Mouse (Mus musculus): ENCODE data around the gene Ccnk. TPM values are rescaled to one million over a fixed set of nuclear protein-coding genes. Genes with fewer than 3 reads are reported as not detected.

Ccnk gene
- polyA plus RNA-seq, 1 experiment from 2014 or later, result 2.0 TPM

DNA sequence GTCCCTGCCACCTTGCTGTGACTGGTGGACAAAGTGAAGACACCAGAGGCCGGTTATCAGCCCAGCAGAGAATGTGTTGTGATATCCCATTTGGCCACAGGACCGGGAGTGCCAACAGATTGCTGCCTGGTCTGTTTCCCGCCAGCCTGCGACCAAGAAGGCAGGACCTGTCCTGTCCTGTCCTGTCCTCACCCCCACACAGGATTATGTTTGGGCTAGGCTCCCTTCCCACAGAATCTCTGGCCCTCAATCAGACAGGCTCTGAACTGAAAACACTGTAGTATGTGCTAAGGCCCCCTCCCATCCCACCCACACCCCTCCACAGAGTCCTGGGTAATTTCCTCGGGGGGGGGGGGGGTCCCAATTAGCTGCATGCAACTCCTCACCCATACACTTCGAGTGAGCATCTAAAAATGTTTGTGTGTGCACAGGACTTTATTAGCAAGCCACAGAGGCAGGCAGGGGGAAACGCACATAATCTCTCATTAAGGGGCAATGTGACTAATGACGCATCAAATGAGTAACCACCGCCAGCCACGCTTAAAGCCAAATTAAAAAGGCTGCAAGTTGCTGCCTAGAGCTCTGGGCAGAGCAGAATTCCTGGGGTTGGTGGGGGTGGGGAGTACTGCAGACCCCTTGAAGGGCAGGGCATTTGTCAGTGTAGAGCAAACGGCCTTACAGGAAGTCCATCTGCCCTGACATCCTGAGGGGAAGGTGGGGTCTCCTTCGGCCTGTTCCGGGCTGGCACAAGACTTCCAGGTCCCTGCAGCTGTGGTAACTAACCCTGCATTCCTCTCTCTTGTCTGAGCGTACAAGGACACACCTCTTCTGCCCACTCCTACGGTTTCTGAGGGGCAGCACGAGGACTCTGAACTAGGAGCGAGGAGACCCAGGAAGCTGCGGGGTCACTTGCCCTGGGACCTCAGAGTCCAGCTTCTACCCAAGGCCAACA is 34.0 kb downstream of the Ccnk start:
- Histone ChIP-seq H3K4me1 (replicated peaks) (peaks cover 71% of the 10 kb centered on the region), H3K27ac (ENCODE audit: poor library complexity, severe bottlenecking) (peak overlapping the region; percentile 13; the same call in 1 of the 2 replicates), H3K27me3 (replicated peaks) (no peaks in the 10 kb centered on the region), H3K4me3 (no peak overlapping the region), H3K36me3 (0 out of 2 replicates have a peak, but pooled peaks cover 3% of the 10 kb centered on the region), H3K4me2 (no peak overlapping the region), H3K9me3 (replicated peaks) (no peaks in the 10 kb centered on the region), H3K9ac (peak overlapping the region; percentile 47; the same call in 1 of the 2 replicates)
- 35% methylated on average over 18 of the region's 18 CpGs for WGBS
- no peak for ATAC-seq (ENCODE audit: insufficient number of reproducible peaks, low FRiP score)

GRCm38 (mm10) chr12:108215090-108215489 is 35.7 kb downstream of the Ccnk start:
- H3K27ac ChIP-seq (ENCODE audit: poor library complexity, severe bottlenecking), result 0 out of 2 replicates have a peak overlapping the region, but pooled peaks have one; percentile 6
- H3K4me2 ChIP-seq, result no peak overlapping the region
- no peaks in the 10 kb centered on the region for H3K27me3 ChIP-seq (replicated peaks)
- peaks cover 72% of the 10 kb centered on the region for H3K4me1 ChIP-seq (replicated peaks)
- no peak overlapping the region for H3K9ac ChIP-seq
- WGBS, result 41% methylated on average over 8 of the region's 8 CpGs
- no peak for ATAC-seq (ENCODE audit: insufficient number of reproducible peaks, low FRiP score)
- no peaks in the 10 kb centered on the region for H3K9me3 ChIP-seq (replicated peaks)
- no peak overlapping the region for H3K4me3 ChIP-seq
- 0 out of 2 replicates have a peak, but pooled peaks cover 3% of the 10 kb centered on the region for H3K36me3 ChIP-seq

DNA sequence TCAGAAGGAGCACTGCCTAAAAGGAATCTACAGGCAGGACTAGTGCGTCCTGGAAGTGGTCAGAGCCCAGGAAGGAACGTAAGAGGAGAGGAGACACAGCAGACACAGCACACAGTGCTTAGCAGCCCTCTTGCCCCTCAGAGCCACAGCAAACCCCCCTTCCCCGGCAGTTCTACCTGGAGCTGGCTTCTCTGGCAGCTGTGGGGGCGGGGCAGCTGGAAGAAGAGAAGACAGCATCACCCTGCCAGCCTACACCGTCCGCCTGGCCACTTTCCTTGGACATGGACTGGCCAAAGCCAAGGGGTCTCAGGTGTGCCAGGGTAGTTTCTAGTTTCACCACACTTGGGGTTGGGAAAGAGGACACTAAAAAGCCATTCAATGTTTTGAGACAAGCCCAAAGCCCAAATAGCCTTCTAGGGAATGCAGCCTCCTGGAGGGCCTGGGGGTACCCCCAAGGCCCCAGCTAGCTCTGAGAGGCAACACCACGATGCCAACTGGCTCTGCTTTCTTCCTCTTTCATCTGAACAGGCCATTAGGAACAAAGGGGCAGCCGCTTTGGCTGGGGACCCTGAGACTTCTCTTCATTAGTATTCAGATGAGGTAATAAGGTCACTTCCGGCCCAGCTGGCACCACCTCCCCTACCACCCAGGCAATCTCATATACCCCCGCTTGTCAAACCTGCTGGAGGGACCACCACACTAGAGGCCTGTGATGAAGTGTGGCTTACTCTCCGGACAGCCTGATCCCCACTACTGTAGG is 37.4 kb downstream of the Ccnk start:
- Histone ChIP-seq H3K4me3 (no peak overlapping the region), H3K36me3 (no peaks in the 10 kb centered on the region), H3K4me2 (no peak overlapping the region), H3K27ac (ENCODE audit: poor library complexity, severe bottlenecking) (no peak overlapping the region), H3K27me3 (replicated peaks) (no peaks in the 10 kb centered on the region), H3K4me1 (replicated peaks) (peaks cover 77% of the 10 kb centered on the region), H3K9ac (no peak overlapping the region), H3K9me3 (replicated peaks) (no peaks in the 10 kb centered on the region)
- WGBS, result 74% methylated on average over 11 of the region's 11 CpGs
- no peak for ATAC-seq (ENCODE audit: insufficient number of reproducible peaks, low FRiP score)

DNA sequence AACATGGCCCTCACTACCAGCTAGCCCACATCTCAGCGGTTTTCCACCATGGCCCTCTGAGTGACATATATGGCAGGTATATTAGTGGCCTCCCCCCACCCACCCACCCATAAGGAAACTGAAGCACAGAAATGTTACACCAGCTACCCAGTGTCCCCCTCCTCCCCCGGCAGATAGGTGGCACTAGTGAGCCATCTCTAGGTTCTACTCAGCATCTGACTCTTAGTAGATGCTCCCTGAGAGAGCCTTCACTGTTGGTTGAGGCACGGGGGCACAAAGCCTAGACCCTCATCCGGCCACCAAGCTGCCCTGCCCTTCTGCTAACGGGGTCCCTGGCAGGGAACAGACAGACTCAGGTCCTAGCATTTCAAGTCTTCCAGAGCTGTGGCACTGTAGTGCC is 38.2 kb downstream of the Ccnk start:
- WGBS, result 65% methylated on average over 5 of the region's 5 CpGs
- H3K36me3 ChIP-seq, result no peaks in the 10 kb centered on the region
- H3K9me3 ChIP-seq (replicated peaks), result no peaks in the 10 kb centered on the region
- no peak overlapping the region for H3K4me3 ChIP-seq
- no peak overlapping the region for H3K4me2 ChIP-seq
- ATAC-seq (ENCODE audit: insufficient number of reproducible peaks, low FRiP score), result no peak
- H3K27ac ChIP-seq (ENCODE audit: poor library complexity, severe bottlenecking), result no peak overlapping the region
- peaks cover 69% of the 10 kb centered on the region for H3K4me1 ChIP-seq (replicated peaks)
- no peak overlapping the region for H3K9ac ChIP-seq
- no peaks in the 10 kb centered on the region for H3K27me3 ChIP-seq (replicated peaks)

DNA sequence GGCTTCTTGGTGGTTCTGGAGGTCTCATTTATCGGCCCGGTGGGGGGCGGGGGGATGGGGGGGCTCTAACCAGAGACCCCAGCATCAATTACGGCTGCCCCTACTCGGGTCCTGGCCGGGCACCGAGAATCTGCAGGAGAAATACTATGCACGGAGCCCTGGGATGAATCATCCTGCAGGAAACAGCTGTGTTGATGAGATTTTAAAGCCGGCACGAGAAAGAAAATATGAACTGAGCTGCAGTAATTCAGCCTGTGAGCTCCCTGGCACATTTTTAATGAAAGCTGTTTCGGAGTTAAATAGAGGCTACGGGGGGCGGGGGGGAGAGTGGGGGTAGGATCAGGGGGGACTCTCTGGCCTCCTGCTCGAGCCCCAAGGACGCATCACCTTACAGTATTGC is 39.8 kb downstream of the Ccnk start:
- peak overlapping the region; percentile 4; the same call in 1 of the 2 replicates for H3K9ac ChIP-seq
- no peaks in the 10 kb centered on the region for H3K9me3 ChIP-seq (replicated peaks)
- peaks cover 64% of the 10 kb centered on the region for H3K4me1 ChIP-seq (replicated peaks)
- 58% methylated on average over 15 of the region's 15 CpGs for WGBS
- no peak overlapping the region for H3K4me3 ChIP-seq
- no peak overlapping the region for H3K27ac ChIP-seq (ENCODE audit: poor library complexity, severe bottlenecking)
- 0 out of 2 replicates have a peak overlapping the region, but pooled peaks have one; percentile 11 for H3K4me2 ChIP-seq
- ATAC-seq (ENCODE audit: insufficient number of reproducible peaks, low FRiP score), result no peak
- no peaks in the 10 kb centered on the region for H3K27me3 ChIP-seq (replicated peaks)
- no peaks in the 10 kb centered on the region for H3K36me3 ChIP-seq

GRCm38 (mm10) chr12:108219825-108220616 is 40.6 kb downstream of the Ccnk start:
- 0 out of 2 replicates have a peak overlapping the region, but pooled peaks have one; percentile 5 for H3K9ac ChIP-seq
- peaks cover 63% of the 10 kb centered on the region for H3K4me1 ChIP-seq (replicated peaks)
- 71% methylated on average over 21 of the region's 21 CpGs for WGBS
- H3K36me3 ChIP-seq, result no peaks in the 10 kb centered on the region
- no peak overlapping the region for H3K27ac ChIP-seq (ENCODE audit: poor library complexity, severe bottlenecking)
- ATAC-seq (ENCODE audit: insufficient number of reproducible peaks, low FRiP score), result no peak
- no peaks in the 10 kb centered on the region for H3K27me3 ChIP-seq (replicated peaks)
- no peak overlapping the region for H3K4me2 ChIP-seq
- no peak overlapping the region for H3K4me3 ChIP-seq
- H3K9me3 ChIP-seq (replicated peaks), result no peaks in the 10 kb centered on the region

GRCm38 (mm10) chr12:108220621-108221020 is 41.2 kb downstream of the Ccnk start:
- H3K4me1 ChIP-seq (replicated peaks), result peaks cover 65% of the 10 kb centered on the region
- no peak overlapping the region for H3K4me2 ChIP-seq
- H3K4me3 ChIP-seq, result no peak overlapping the region
- no peak for ATAC-seq (ENCODE audit: insufficient number of reproducible peaks, low FRiP score)
- H3K9ac ChIP-seq, result no peak overlapping the region
- H3K27ac ChIP-seq (ENCODE audit: poor library complexity, severe bottlenecking), result no peak overlapping the region
- no peaks in the 10 kb centered on the region for H3K27me3 ChIP-seq (replicated peaks)
- no peaks in the 10 kb centered on the region for H3K9me3 ChIP-seq (replicated peaks)
- WGBS, result 73% methylated on average over 12 of the region's 12 CpGs
- H3K36me3 ChIP-seq, result no peaks in the 10 kb centered on the region

- ATAC-seq (ENCODE audit: insufficient number of reproducible peaks, low FRiP score), result no peak
- no peak overlapping the region for H3K27ac ChIP-seq (ENCODE audit: poor library complexity, severe bottlenecking)
- no peak overlapping the region for H3K4me2 ChIP-seq
- 0 out of 2 replicates have a peak overlapping the region, but pooled peaks have one; percentile 0 for H3K9ac ChIP-seq
- H3K36me3 ChIP-seq, result no peaks in the 10 kb centered on the region
- WGBS, result 44% methylated on average over 10 of the region's 10 CpGs
- H3K27me3 ChIP-seq (replicated peaks), result no peaks in the 10 kb centered on the region
- H3K9me3 ChIP-seq (replicated peaks), result no peaks in the 10 kb centered on the region
- H3K4me3 ChIP-seq, result no peak overlapping the region
- peaks cover 71% of the 10 kb centered on the region for H3K4me1 ChIP-seq (replicated peaks)
Measured at GRCm38 (mm10) chr12:108221206-108221605, 41.8 kb downstream of the Ccnk start.

DNA sequence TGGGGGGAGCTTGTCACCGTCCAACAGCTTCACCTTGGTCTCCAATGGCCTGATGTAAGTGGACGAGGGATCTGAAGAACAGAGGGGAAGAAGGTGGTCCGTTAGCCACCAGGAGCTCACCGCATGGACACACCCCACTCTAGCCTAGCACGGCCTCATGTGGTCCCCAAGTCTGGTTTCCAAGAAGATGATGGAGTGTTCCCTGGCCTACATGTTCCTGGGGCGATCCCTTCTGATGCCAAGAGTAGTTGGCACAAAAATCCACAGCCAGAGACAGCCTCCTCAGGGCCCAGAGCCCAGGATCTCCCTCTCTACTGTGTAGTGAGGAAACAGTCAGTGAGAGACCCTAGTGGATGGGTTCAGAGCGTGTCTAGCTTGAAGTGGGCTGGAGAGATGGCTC is 42.3 kb downstream of the Ccnk start:
- H3K27me3 ChIP-seq (replicated peaks), result no peaks in the 10 kb centered on the region
- H3K4me1 ChIP-seq (replicated peaks), result peaks cover 75% of the 10 kb centered on the region
- WGBS, result 90% methylated on average over 7 of the region's 7 CpGs
- no peak overlapping the region for H3K27ac ChIP-seq (ENCODE audit: poor library complexity, severe bottlenecking)
- ATAC-seq (ENCODE audit: insufficient number of reproducible peaks, low FRiP score), result no peak
- H3K9me3 ChIP-seq (replicated peaks), result no peaks in the 10 kb centered on the region
- H3K4me2 ChIP-seq, result no peak overlapping the region
- H3K9ac ChIP-seq, result no peak overlapping the region
- no peaks in the 10 kb centered on the region for H3K36me3 ChIP-seq
- no peak overlapping the region for H3K4me3 ChIP-seq

GRCm38 (mm10) chr12:108223357-108223756 is 44.0 kb downstream of the Ccnk start:
- Histone ChIP-seq H3K36me3 (no peaks in the 10 kb centered on the region), H3K9me3 (replicated peaks) (no peaks in the 10 kb centered on the region), H3K27ac (ENCODE audit: poor library complexity, severe bottlenecking) (no peak overlapping the region), H3K4me1 (replicated peaks) (peaks cover 82% of the 10 kb centered on the region), H3K9ac (peak overlapping the region; percentile 42; the same call in 1 of the 2 replicates), H3K4me3 (no peak overlapping the region), H3K27me3 (replicated peaks) (no peaks in the 10 kb centered on the region), H3K4me2 (no peak overlapping the region)
- no peak for ATAC-seq (ENCODE audit: insufficient number of reproducible peaks, low FRiP score)
- 40% methylated on average over 8 of the region's 8 CpGs for WGBS

All from heart, embryonic 12.5 days (tissue).